Mouse (Mus musculus) limb, embryonic 12.5 days (tissue): ENCODE data around the gene Vmn1r28. TPM values are rescaled to one million over a fixed set of nuclear protein-coding genes. Genes with fewer than 3 reads are reported as not detected.
"Not testable (repeated sequence)": the region's sequence is repeated elsewhere in the genome, so short reads cannot be mapped to it uniquely, and the experiment has no call there.

Experiments
- ATAC-seq: fragments of 200-750 bp; cut with Nextera tagmentation; 2 replicates; pipeline ENCODE4 v1.8.0; 2017; ENCODE audit warnings: low read depth, moderate TSS enrichment; ENCODE audit not compliant: insufficient number of reproducible peaks, insufficient read depth, low FRiP score, low TSS enrichment
- H3K27ac ChIP-seq: fragments of 300-500 bp; sonication (generic); 2 replicates; pipeline ENCODE4 v1.5.1; 2016; ENCODE audit warnings: mild to moderate bottlenecking, moderate library complexity
- H3K27me3 ChIP-seq: fragments of 300-500 bp; sonication (generic); 2 replicates; pipeline ENCODE4 v1.6.1; 2016; ENCODE audit warnings: mild to moderate bottlenecking, moderate library complexity
- H3K36me3 ChIP-seq: fragments of 300-500 bp; sonication (generic); 2 replicates; pipeline ENCODE4 v1.6.1; 2016; ENCODE audit warnings: mild to moderate bottlenecking, moderate library complexity
- H3K4me1 ChIP-seq: fragments of 300-500 bp; sonication (generic); replicated peaks from 2 replicates; pipeline ENCODE4 v1.6.1; 2016
- H3K4me2 ChIP-seq: fragments of 300-500 bp; sonication (generic); 2 replicates; pipeline ENCODE4 v1.6.1; 2016; ENCODE audit warnings: mild to moderate bottlenecking, moderate library complexity
- H3K4me3 ChIP-seq: fragments of 300-500 bp; sonication (generic); replicated peaks from 2 replicates; pipeline ENCODE4 v1.5.1; 2016; ENCODE audit warnings: mild to moderate bottlenecking
- H3K9ac ChIP-seq: fragments of 300-500 bp; sonication (generic); replicated peaks from 2 replicates; pipeline ENCODE4 v1.6.1; 2016; ENCODE audit warnings: mild to moderate bottlenecking, moderate library complexity
- H3K9me3 ChIP-seq: fragments of 300-500 bp; sonication (generic); 2 replicates; pipeline ENCODE4 v1.6.1; 2016; ENCODE audit warnings: mild to moderate bottlenecking, moderate library complexity
- WGBS: fragments of 180-500 bp; shearing (Covaris S2); methylation state at CpG from one replicate; pipeline ENCODE4 v1.1.7; 2016; 5-methylcytosine and 5-hydroxymethylcytosine counted together
- polyA plus RNA-seq: library from polyadenylated mRNA; unstranded; fragments of >200 nt; fragmentation: Nextera tagmentation; extraction: Ambion mirVana; gene quantifications from 2 replicates; pipeline ENCODE4 v1.2.1, GENCODE M21; 2016

The Vmn1r28 gene
- polyA plus RNA-seq = not detected in 2 replicates

- WGBS = 88% methylated on average over 1 of the region's 1 CpGs
- Histone ChIP-seq H3K27me3 (no peaks in the 10 kb centered on the region), H3K4me1 (no peaks in the 10 kb centered on the region), H3K4me3 (no peak within 1 kb of the TSS), H3K36me3 (no peaks in the 10 kb centered on the region), H3K9ac (no peak within 1 kb of the TSS), H3K9me3 (no peaks in the 10 kb centered on the region), H3K27ac (no peak within 1 kb of the TSS), H3K4me2 (no peak within 1 kb of the TSS)
- no peak for ATAC-seq
Observed at GRCm38 (mm10) chr6:58261737-58262136, at the start of gene Vmn1r28. Gene Vmn1r28 (plus strand): TSS chr6:58262037.

- no peak for ATAC-seq
- 78% methylated on average over 2 of the region's 2 CpGs for WGBS
Observed at GRCm38 (mm10) chr6:58216119-58216518, 45.7 kb upstream of the Vmn1r28 start.

GRCm38 (mm10) chr6:58218721-58219120, 43.1 kb upstream of the Vmn1r28 start, which contains the start of gene Vmn1r27:
Gene Vmn1r27 (minus strand): TSS chr6:58218821.
- H3K4me1 ChIP-seq = no peaks in the 10 kb centered on the region
- H3K36me3 ChIP-seq = no peaks in the 10 kb centered on the region
- WGBS = 86% methylated on average over 2 of the region's 2 CpGs
- H3K27me3 ChIP-seq = no peaks in the 10 kb centered on the region
- H3K9ac ChIP-seq = no peak within 1 kb of the TSS
- H3K4me2 ChIP-seq = no peak within 1 kb of the TSS
- no peaks in the 10 kb centered on the region for H3K9me3 ChIP-seq
- no peak within 1 kb of the TSS for H3K27ac ChIP-seq
- H3K4me3 ChIP-seq = no peak within 1 kb of the TSS
- no peak for ATAC-seq

More at GRCm38 (mm10) chr6:58216119-58216518, 45.7 kb upstream of the Vmn1r28 start:
- Histone ChIP-seq H3K27ac (no peak overlapping the region), H3K9ac (no peak overlapping the region), H3K4me2 (no peak overlapping the region), H3K4me1 (no peaks in the 10 kb centered on the region), H3K36me3 (no peaks in the 10 kb centered on the region), H3K9me3 (no peaks in the 10 kb centered on the region), H3K27me3 (no peaks in the 10 kb centered on the region), H3K4me3 (no peak overlapping the region)

GRCm38 (mm10) chr6:58279661-58280060, 17.8 kb downstream of the Vmn1r28 start:
- not testable (repeated sequence) for H3K9me3 ChIP-seq, H3K27ac ChIP-seq, H3K4me1 ChIP-seq, H3K27me3 ChIP-seq, H3K36me3 ChIP-seq, H3K4me3 ChIP-seq, ATAC-seq, H3K4me2 ChIP-seq, H3K9ac ChIP-seq
- 90% methylated on average over 1 of the region's 1 CpGs for WGBS

- 73% methylated on average over 2 of the region's 2 CpGs for WGBS
- no peak overlapping the region for H3K9ac ChIP-seq
- H3K27me3 ChIP-seq = no peaks in the 10 kb centered on the region
- H3K4me1 ChIP-seq = no peaks in the 10 kb centered on the region
- H3K9me3 ChIP-seq = no peaks in the 10 kb centered on the region
- no peaks in the 10 kb centered on the region for H3K36me3 ChIP-seq
- no peak overlapping the region for H3K4me2 ChIP-seq
- no peak overlapping the region for H3K4me3 ChIP-seq
- no peak for ATAC-seq
- H3K27ac ChIP-seq = no peak overlapping the region
Observed at GRCm38 (mm10) chr6:58292201-58292600, 30.4 kb downstream of the Vmn1r28 start.

GRCm38 (mm10) chr6:58298511-58298910, 36.7 kb downstream of the Vmn1r28 start:
- not testable (repeated sequence) for H3K4me3 ChIP-seq, H3K4me1 ChIP-seq, H3K27me3 ChIP-seq, H3K9ac ChIP-seq, H3K9me3 ChIP-seq, H3K27ac ChIP-seq, H3K36me3 ChIP-seq, H3K4me2 ChIP-seq, ATAC-seq
- WGBS = 83% methylated on average over 19 of the region's 19 CpGs

GRCm38 (mm10) chr6:58301249-58301648, 39.4 kb downstream of the Vmn1r28 start, which contains the start of gene Vmn1r29:
Gene Vmn1r29 (plus strand): TSS chr6:58301549.
- H3K4me2 ChIP-seq = no peak within 1 kb of the TSS
- H3K27me3 ChIP-seq = no peaks in the 10 kb centered on the region
- H3K4me1 ChIP-seq = no peaks in the 10 kb centered on the region
- H3K9me3 ChIP-seq = no peaks in the 10 kb centered on the region
- H3K36me3 ChIP-seq = no peaks in the 10 kb centered on the region
- no peak within 1 kb of the TSS for H3K9ac ChIP-seq
- no peak within 1 kb of the TSS for H3K4me3 ChIP-seq
- no peak within 1 kb of the TSS for H3K27ac ChIP-seq
- ATAC-seq = no peak

Other genes starting within 250 kb of the Vmn1r28 start
- not detected in 2 replicates for gene Vmn1r26, start 246.9 kb upstream of the Vmn1r28 start, polyA plus RNA-seq
- not detected in 2 replicates for gene Vmn1r27, start 43.2 kb upstream of the Vmn1r28 start, polyA plus RNA-seq
- gene Vmn1r29, start 39.5 kb downstream of the Vmn1r28 start, polyA plus RNA-seq = not detected in 2 replicates
- gene Vmn1r30, start 181.3 kb downstream of the Vmn1r28 start, polyA plus RNA-seq = not detected in 2 replicates
- gene Vmn1r31, start 213.3 kb downstream of the Vmn1r28 start, polyA plus RNA-seq = not detected in 2 replicates